Mouse (Mus musculus) forebrain, embryonic 11.5 days (tissue): Measurements from ENCODE around the gene Gm960. TPM values are rescaled to one million over a fixed set of nuclear protein-coding genes. Genes with fewer than 3 reads are reported as not detected.

Experiments
- ATAC-seq: fragments of 200-750 bp; cut with Nextera tagmentation; replicated peaks from 2 replicates; pipeline ENCODE4 v1.8.0; 2017; ENCODE audit warnings: moderate TSS enrichment; ENCODE audit not compliant: low FRiP score
- DNase-seq: peaks from one replicate; pipeline ENCODE4 v3.0.0-alpha.2; 2017; ENCODE audit warnings: low spot score
- H3K27ac ChIP-seq: fragments of 300-500 bp; sonication (generic); 2 replicates; pipeline ENCODE4 v1.5.1; 2014; ENCODE audit warnings: low read depth, low read length
- H3K27me3 ChIP-seq: fragments of 300-500 bp; sonication (generic); 2 replicates; pipeline ENCODE4 v1.6.1; 2014; ENCODE audit warnings: mild to moderate bottlenecking, low read length, mixed read lengths; ENCODE audit not compliant: control insufficient read depth, insufficient read depth
- H3K36me3 ChIP-seq: fragments of 300-500 bp; sonication (generic); 2 replicates; pipeline ENCODE4 v1.6.1; 2014; ENCODE audit warnings: mild to moderate bottlenecking, low read length, moderate library complexity, mixed read lengths; ENCODE audit not compliant: control insufficient read depth, insufficient read depth
- H3K4me1 ChIP-seq: fragments of 300-500 bp; sonication (generic); replicated peaks from 2 replicates; pipeline ENCODE4 v1.6.1; 2014; ENCODE audit warnings: low read length, mixed read lengths; ENCODE audit not compliant: control insufficient read depth, insufficient read depth
- H3K4me2 ChIP-seq: fragments of 300-500 bp; sonication (generic); 2 replicates; pipeline ENCODE4 v1.6.1; 2014; ENCODE audit warnings: low read depth, mild to moderate bottlenecking, low read length, moderate library complexity, mixed read lengths; ENCODE audit not compliant: severe bottlenecking
- H3K4me3 ChIP-seq: fragments of 300-500 bp; sonication (generic); 2 replicates; pipeline ENCODE4 v1.5.1; 2014; ENCODE audit warnings: low read depth, low read length
- H3K9ac ChIP-seq: fragments of 300-500 bp; sonication (generic); 2 replicates; pipeline ENCODE4 v1.6.1; 2014; ENCODE audit warnings: low read length
- H3K9me3 ChIP-seq: fragments of 300-500 bp; sonication (generic); 2 replicates; pipeline ENCODE4 v1.6.1; 2016; ENCODE audit warnings: low read length, mixed read lengths; ENCODE audit not compliant: control insufficient read depth
- WGBS: fragments of 180-500 bp; shearing (Covaris S2); extraction: QIAGEN DNeasy Blood & Tissue Kit; methylation state at CpG from one replicate; pipeline ENCODE4 v1.1.7; 2014; 5-methylcytosine and 5-hydroxymethylcytosine counted together
- polyA plus RNA-seq: library from polyadenylated mRNA; unstranded; fragments of >200 nt; fragmentation: Nextera tagmentation; extraction: Ambion mirVana; gene quantifications from 2 replicates; pipeline ENCODE4 v1.2.1, GENCODE M21; 2014

The Gm960 gene
- polyA plus RNA-seq, 1 experiment from 2014 or later, result 4.6 TPM

DNA sequence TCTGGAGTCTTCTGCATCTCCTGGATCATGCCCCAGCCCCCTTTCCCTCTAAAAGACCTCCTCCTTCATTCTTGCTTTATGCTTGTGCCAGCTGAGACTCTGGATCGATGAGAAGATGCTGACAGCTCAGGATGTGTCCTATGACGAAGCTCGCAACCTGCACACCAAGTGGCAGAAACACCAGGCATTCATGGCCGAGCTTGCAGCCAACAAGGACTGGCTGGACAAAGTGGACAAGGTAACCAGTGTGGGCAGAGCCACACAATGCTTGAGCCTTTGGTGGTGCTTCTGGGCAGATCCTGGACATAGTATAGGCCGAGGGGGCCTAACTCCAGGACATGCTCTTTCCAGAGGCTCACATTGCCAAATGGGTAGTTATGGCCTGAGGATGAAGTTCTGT, 41.3 kb upstream of the Gm960 start:
- Histone ChIP-seq H3K27me3 (no peaks in the 10 kb centered on the region), H3K27ac (no peak overlapping the region), H3K4me1 (no peaks in the 10 kb centered on the region), H3K4me2 (no peak overlapping the region), H3K9me3 (no peaks in the 10 kb centered on the region), H3K4me3 (no peak overlapping the region), H3K36me3 (no peaks in the 10 kb centered on the region; the same call in 1 of the 2 replicates), H3K9ac (no peak overlapping the region)
- no peak for ATAC-seq
- WGBS, result 87% methylated on average over 5 of the region's 5 CpGs
- peak; percentile 19 for DNase-seq

DNA sequence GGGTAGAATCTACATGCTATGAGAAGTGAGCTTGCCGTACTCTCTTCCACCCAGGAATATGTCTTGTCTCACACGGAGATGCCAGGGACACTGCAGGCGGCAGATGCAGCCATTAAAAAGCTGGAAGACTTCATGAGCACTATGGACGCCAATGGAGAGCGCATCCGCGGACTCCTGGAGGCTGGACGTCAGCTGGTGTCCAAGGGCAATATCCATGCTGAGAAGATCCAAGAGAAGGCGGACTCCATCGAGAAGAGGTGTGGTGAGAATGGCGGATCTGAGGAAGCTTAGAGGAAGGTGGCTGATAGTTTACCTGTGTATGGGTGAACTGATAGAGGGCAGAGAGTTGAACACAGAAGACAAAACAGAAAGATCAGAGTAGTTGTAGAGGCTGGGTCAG, 40.6 kb upstream of the Gm960 start:
- Histone ChIP-seq H3K4me1 (no peaks in the 10 kb centered on the region), H3K36me3 (peaks cover 5% of the 10 kb centered on the region), H3K4me2 (no peak overlapping the region), H3K27me3 (no peaks in the 10 kb centered on the region), H3K4me3 (no peak overlapping the region), H3K9ac (no peak overlapping the region), H3K27ac (no peak overlapping the region), H3K9me3 (no peaks in the 10 kb centered on the region)
- ATAC-seq, result no peak
- WGBS, result 91% methylated on average over 11 of the region's 11 CpGs
- peak; percentile 32 for DNase-seq

DNA sequence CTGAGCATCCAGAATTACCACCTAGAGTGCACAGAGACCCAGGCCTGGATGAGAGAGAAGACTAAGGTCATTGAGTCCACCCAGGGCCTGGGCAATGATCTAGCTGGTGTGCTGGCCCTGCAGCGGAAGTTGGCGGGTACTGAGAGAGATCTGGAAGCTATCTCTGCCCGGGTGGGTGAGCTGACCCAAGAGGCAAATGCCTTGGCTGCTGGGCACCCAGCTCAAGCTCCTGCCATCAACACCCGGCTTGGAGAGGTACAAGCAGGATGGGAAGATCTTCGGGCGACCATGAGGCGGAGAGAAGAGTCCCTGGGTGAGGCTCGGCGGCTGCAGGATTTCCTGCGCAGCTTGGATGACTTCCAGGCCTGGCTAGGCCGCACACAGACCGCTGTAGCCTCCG, 39.4 kb upstream of the Gm960 start:
- Histone ChIP-seq H3K27me3 (no peaks in the 10 kb centered on the region), H3K36me3 (peaks cover 6% of the 10 kb centered on the region), H3K9me3 (no peaks in the 10 kb centered on the region), H3K4me3 (no peak overlapping the region), H3K9ac (no peak overlapping the region), H3K4me2 (no peak overlapping the region), H3K4me1 (no peaks in the 10 kb centered on the region), H3K27ac (no peak overlapping the region)
- DNase-seq (no peak), ATAC-seq (no peak)
- 86% methylated on average over 13 of the region's 13 CpGs for WGBS

DNA sequence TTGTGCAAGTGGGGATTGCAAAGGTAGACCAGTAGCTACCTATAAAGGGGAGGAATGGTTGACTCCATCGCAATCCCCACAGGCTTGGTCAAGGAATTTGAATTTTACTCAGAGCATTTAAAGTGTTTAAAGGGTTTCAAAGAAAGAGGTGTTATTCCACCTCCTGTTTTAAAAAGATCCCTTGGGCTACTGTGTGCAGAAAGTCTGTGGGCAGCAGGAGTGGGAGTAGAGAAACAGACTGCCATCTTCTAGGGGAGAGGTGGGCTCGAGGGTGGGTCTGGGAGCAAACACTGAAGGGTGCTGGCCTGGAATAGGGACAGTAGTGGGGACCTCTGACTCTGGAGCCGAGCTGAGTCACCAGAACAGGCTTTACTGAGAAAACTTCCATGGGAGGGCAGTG, 34.6 kb upstream of the Gm960 start:
- WGBS, result 89% methylated on average over 3 of the region's 3 CpGs

DNA sequence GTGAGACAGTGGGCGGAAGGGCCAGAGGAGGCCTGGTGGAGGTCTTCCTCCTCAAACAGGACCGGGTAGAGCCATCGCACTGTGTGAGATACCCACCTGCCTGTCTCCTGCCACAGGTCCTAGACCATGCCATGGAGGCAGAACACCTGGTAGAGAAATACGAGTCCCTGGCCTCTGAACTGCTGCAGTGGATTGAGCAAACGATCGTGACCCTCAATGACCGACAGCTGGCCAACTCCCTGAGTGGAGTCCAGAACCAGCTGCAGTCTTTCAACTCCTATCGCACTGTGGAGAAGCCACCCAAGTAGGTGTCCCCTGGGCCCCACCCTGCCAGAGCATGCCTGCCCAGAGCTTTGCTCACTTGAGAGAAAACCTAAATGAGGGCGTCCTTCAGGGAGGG, 30.7 kb upstream of the Gm960 start:
- WGBS, result 96% methylated on average over 9 of the region's 9 CpGs
- Histone ChIP-seq H3K9ac (no peak overlapping the region), H3K4me3 (no peak overlapping the region), H3K27me3 (no peaks in the 10 kb centered on the region), H3K4me2 (no peak overlapping the region), H3K4me1 (no peaks in the 10 kb centered on the region), H3K9me3 (no peaks in the 10 kb centered on the region), H3K27ac (no peak overlapping the region), H3K36me3 (peaks cover 2% of the 10 kb centered on the region)
- no peak for ATAC-seq
- no peak for DNase-seq

More for the DNA sequence above, 34.6 kb upstream of the Gm960 start:
- no peak overlapping the region for H3K27ac ChIP-seq
- no peak overlapping the region for H3K9ac ChIP-seq
- H3K27me3 ChIP-seq, result no peaks in the 10 kb centered on the region
- no peak for DNase-seq
- no peaks in the 10 kb centered on the region for H3K9me3 ChIP-seq
- H3K4me1 ChIP-seq, result no peaks in the 10 kb centered on the region
- H3K4me2 ChIP-seq, result no peak overlapping the region
- no peak overlapping the region for H3K4me3 ChIP-seq
- ATAC-seq, result no peak
- peaks cover 6% of the 10 kb centered on the region for H3K36me3 ChIP-seq

DNA sequence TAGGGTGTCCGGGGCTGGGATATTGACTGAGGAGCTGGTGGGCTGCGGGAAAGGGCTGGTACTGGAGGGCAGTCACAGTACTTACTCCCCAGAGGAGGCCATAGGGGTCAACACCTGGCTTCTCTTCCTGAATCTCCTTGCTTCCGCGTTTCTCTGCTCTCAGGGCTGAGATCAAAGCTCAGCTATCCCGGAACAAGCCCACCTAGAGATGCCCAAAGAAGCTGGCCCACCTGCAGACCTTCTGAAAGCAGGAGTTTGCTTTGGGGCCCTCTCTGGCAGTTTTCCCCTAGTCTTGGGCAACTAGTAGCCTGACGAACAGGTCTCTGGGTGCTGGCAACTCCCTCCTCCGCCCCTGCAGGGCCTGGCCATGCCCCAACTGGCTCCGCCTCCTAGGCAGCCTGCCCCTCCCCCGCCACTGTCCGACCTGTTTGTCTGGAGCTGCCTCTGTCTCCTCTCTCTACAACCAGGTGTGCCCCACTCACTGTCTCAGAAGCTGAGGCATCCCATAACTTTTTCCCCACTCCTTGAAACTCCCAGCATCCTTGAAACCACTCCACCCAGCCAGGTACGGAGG, 22.3 kb upstream of the Gm960 start:
- no peak overlapping the region for H3K27ac ChIP-seq
- WGBS, result 23% methylated on average over 11 of the region's 11 CpGs

DNA sequence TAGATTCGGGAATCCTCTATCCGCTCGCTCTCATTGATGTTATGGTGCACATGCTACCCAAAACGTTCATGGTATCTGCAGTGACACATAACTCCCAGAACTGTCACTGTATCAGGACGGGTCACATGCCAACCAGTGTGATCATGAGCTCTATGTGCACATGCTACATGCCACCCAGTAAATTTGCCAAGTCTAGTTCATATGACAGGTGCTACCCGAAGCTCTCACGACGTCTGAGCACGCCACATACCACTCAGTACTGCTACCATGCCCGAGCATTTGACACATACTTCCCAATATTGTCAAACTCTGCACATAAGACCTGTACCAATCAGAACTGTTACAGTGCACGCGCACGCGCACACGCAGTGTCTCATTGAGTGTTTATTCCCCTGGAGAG, 21.6 kb upstream of the Gm960 start:
- Histone ChIP-seq H3K4me3 (no peak overlapping the region), H3K27me3 (no peaks in the 10 kb centered on the region)

More for the DNA sequence above, 22.3 kb upstream of the Gm960 start:
- no peak overlapping the region for H3K9ac ChIP-seq
- H3K4me3 ChIP-seq, result no peak overlapping the region
- H3K36me3 ChIP-seq, result no peaks in the 10 kb centered on the region
- no peak for ATAC-seq
- H3K4me1 ChIP-seq, result peaks cover 6% of the 10 kb centered on the region; the same call in 1 of the 2 replicates
- no peaks in the 10 kb centered on the region for H3K27me3 ChIP-seq
- H3K9me3 ChIP-seq, result no peaks in the 10 kb centered on the region
- no peak overlapping the region for H3K4me2 ChIP-seq
- no peak for DNase-seq

DNA sequence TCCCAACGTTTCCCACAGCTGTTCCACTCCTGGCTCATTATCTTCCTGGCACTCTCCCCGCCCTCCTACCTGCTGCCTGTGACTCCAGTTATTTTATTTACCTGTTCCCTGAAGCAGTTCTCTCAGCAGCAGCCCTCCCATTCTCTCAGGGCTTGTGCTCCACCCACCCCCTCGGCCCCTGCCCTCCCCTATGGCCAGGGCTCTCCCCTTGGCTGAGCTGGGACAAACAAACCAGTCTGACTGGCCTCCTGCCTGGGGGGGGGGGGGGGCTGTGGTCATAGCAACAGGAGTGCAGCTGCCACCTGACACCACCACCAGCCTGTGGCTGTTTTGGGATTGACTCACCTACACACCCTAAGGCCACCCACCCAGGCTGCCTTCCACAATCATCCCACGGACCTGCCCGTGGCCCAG, 20.9 kb upstream of the Gm960 start:
- H3K36me3 ChIP-seq, result no peaks in the 10 kb centered on the region
- no peak overlapping the region for H3K4me2 ChIP-seq
- WGBS, result 23% methylated on average over 5 of the region's 5 CpGs
- H3K27ac ChIP-seq, result no peak overlapping the region
- no peak overlapping the region for H3K4me3 ChIP-seq
- peaks cover 6% of the 10 kb centered on the region; the same call in 1 of the 2 replicates for H3K4me1 ChIP-seq
- no peaks in the 10 kb centered on the region for H3K9me3 ChIP-seq
- H3K9ac ChIP-seq, result no peak overlapping the region
- peak; percentile 55 for DNase-seq
- ATAC-seq, result no peak
- no peaks in the 10 kb centered on the region for H3K27me3 ChIP-seq

More for the DNA sequence above, 21.6 kb upstream of the Gm960 start:
- no peak overlapping the region for H3K4me2 ChIP-seq
- peaks cover 6% of the 10 kb centered on the region; the same call in 1 of the 2 replicates for H3K4me1 ChIP-seq
- no peak overlapping the region for H3K27ac ChIP-seq
- no peaks in the 10 kb centered on the region for H3K9me3 ChIP-seq
- no peak for DNase-seq
- H3K9ac ChIP-seq, result no peak overlapping the region
- no peak for ATAC-seq
- WGBS, result 83% methylated on average over 15 of the region's 15 CpGs
- H3K36me3 ChIP-seq, result no peaks in the 10 kb centered on the region

DNA sequence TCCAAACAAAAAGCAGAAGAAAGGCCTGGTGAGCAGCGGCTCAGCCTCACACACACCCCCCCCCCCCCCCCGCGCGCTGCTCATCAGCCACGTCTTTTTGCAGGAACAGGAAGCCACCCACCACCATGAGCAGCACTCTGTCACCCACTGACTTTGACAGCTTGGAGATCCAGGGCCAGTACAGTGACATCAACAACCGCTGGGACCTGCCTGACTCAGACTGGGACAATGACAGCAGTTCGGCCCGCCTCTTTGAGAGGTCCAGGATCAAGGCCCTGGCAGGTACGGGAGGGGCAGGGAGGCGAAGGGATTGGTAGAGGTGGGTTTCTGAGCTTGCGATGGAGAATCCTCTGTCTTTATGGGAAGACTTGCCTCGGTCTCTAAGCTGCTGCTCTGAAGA, 20.2 kb upstream of the Gm960 start:
- 32% methylated on average over 12 of the region's 12 CpGs for WGBS
- H3K9me3 ChIP-seq, result no peaks in the 10 kb centered on the region
- H3K27ac ChIP-seq, result no peak overlapping the region
- H3K4me1 ChIP-seq, result peaks cover 6% of the 10 kb centered on the region; the same call in 1 of the 2 replicates
- no peak overlapping the region for H3K9ac ChIP-seq
- DNase-seq (peak; percentile 47), ATAC-seq (no peak)
- H3K4me3 ChIP-seq, result no peak overlapping the region
- no peaks in the 10 kb centered on the region for H3K27me3 ChIP-seq
- H3K4me2 ChIP-seq, result no peak overlapping the region
- H3K36me3 ChIP-seq, result no peaks in the 10 kb centered on the region
